Mouse (Mus musculus) stomach, postnatal 0 days (tissue): Measurements from ENCODE around the gene Rmnd5a. TPM values are rescaled to one million over a fixed set of nuclear protein-coding genes. Genes with fewer than 3 reads are reported as not detected.

Source experiments
- ATAC-seq: fragments of 200-750 bp; cut with Nextera tagmentation; 2 replicates; pipeline ENCODE4 v1.8.0; 2017; ENCODE audit not compliant: low FRiP score, low TSS enrichment
- DNase-seq: peaks from one replicate; pipeline ENCODE4 v3.0.0-alpha.2; 2016; ENCODE audit warnings: low spot score
- H3K27ac ChIP-seq: fragments of 300-500 bp; sonication (generic); replicated peaks from 2 replicates; pipeline ENCODE4 v1.5.1; 2014; ENCODE audit warnings: mild to moderate bottlenecking, control low read depth
- H3K27me3 ChIP-seq: fragments of 300-500 bp; sonication (generic); 2 replicates; pipeline ENCODE4 v1.6.1; 2014; ENCODE audit warnings: low read length; ENCODE audit not compliant: control insufficient read depth, insufficient read depth
- H3K36me3 ChIP-seq: fragments of 300-500 bp; sonication (generic); 2 replicates; pipeline ENCODE4 v1.6.1; 2014; ENCODE audit warnings: low read length, mixed read lengths; ENCODE audit not compliant: control insufficient read depth, insufficient read depth
- H3K4me1 ChIP-seq: fragments of 300-500 bp; sonication (generic); replicated peaks from 2 replicates; pipeline ENCODE4 v1.6.1; 2014; ENCODE audit warnings: antibody characterized with exemption; ENCODE audit not compliant: control insufficient read depth, insufficient read depth
- H3K4me2 ChIP-seq: fragments of 300-500 bp; sonication (generic); replicated peaks from 2 replicates; pipeline ENCODE4 v1.6.1; 2014; ENCODE audit warnings: low read depth, mild to moderate bottlenecking, control low read depth, moderate library complexity
- H3K4me3 ChIP-seq: fragments of 300-500 bp; sonication (generic); 2 replicates; pipeline ENCODE4 v1.5.1; 2014; ENCODE audit warnings: low read depth, low read length, control low read depth
- H3K9ac ChIP-seq: fragments of 300-500 bp; sonication (generic); 2 replicates; pipeline ENCODE4 v1.6.1; 2014; ENCODE audit warnings: mild to moderate bottlenecking, low read length, control low read depth, mixed read lengths
- H3K9me3 ChIP-seq: fragments of 300-500 bp; sonication (generic); 2 replicates; pipeline ENCODE4 v1.6.1; 2016; ENCODE audit warnings: low read length; ENCODE audit not compliant: control insufficient read depth
- CTCF ChIP-seq: IDR thresholded peaks from 2 replicates; pipeline ENCODE4 v1.5.1; 2016; ENCODE audit warnings: antibody characterized with exemption, low read depth, mild to moderate bottlenecking, moderate library complexity
- EP300 ChIP-seq: optimal IDR thresholded peaks from 2 replicates; pipeline ENCODE3; 2016; ENCODE audit warnings: antibody characterized with exemption
- WGBS: fragments of 180-500 bp; shearing (Covaris S2); extraction: QIAGEN DNeasy Blood & Tissue Kit; methylation state at CpG from one replicate; pipeline ENCODE4 v1.1.7; 2014; 5-methylcytosine and 5-hydroxymethylcytosine counted together
- polyA plus RNA-seq: library from polyadenylated mRNA; unstranded; fragments of >200 nt; fragmentation: Nextera tagmentation; extraction: Ambion mirVana; gene quantifications from 2 replicates; pipeline ENCODE4 v1.2.1, GENCODE M21; 2015

Gene Rmnd5a
- polyA plus RNA-seq, 1 experiment from 2014 or later: 11.3 TPM

DNA sequence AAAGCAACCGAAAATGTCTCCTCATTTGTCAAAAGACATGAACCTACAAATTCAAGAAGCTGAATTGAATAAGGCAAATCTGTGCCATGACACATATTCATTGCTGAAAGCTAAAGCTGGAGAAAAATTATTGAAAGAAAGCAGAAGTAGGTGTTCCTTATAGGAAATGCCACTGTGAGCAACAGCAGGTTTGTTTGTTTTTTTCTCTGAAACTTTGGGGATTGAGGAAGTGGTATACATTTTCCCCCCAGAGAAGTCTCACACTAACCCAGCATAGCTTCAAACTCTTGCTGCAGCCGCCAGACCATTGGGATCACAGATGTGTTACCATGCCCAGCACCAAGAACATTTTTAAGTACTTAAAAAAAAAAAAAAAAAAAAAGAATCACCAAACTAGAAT, 12.4 kb upstream of the Rmnd5a start:
- no peak overlapping the region for H3K4me2 ChIP-seq
- H3K27me3 ChIP-seq: no peaks in the 10 kb centered on the region
- no peak for ATAC-seq
- WGBS: 67% methylated on average over 2 of the region's 2 CpGs
- TF ChIP-seq CTCF: no peak
- no peak for TF ChIP-seq EP300
- H3K4me3 ChIP-seq: no peak overlapping the region
- no peaks in the 10 kb centered on the region for H3K36me3 ChIP-seq
- no peak overlapping the region for H3K27ac ChIP-seq
- no peak for DNase-seq
- no peaks in the 10 kb centered on the region for H3K9me3 ChIP-seq
- no peaks in the 10 kb centered on the region for H3K4me1 ChIP-seq
- no peak overlapping the region for H3K9ac ChIP-seq

DNA sequence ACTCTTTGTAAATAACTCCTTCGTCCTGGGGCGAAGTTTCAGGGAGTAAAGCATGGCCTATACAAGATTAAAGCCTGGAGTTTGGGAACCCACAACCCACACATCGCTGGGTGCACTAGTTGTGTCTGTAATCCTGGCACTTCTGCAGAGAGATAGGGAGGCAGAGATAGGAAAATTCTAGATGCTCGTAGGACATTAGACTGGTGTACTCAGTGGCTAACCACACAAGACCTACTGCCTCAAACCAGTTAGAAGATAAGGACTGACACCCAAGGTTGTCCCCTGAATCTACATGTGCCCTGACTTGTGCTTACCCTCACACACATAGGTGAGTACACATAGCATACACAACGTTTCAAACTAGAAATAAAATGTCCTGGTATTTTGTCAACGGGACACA, 5.1 kb upstream of the Rmnd5a start:
- Histone ChIP-seq H3K27ac (no peak overlapping the region), H3K36me3 (no peaks in the 10 kb centered on the region), H3K27me3 (no peaks in the 10 kb centered on the region), H3K4me3 (no peak overlapping the region), H3K4me2 (no peak overlapping the region), H3K4me1 (0 out of 2 replicates have a peak, but pooled peaks cover 5% of the 10 kb centered on the region), H3K9me3 (no peaks in the 10 kb centered on the region), H3K9ac (no peak overlapping the region)
- WGBS: 72% methylated on average over 6 of the region's 6 CpGs
- ATAC-seq (no peak), DNase-seq (no peak)
- no peak for TF ChIP-seq EP300
- TF ChIP-seq CTCF: no peak

DNA sequence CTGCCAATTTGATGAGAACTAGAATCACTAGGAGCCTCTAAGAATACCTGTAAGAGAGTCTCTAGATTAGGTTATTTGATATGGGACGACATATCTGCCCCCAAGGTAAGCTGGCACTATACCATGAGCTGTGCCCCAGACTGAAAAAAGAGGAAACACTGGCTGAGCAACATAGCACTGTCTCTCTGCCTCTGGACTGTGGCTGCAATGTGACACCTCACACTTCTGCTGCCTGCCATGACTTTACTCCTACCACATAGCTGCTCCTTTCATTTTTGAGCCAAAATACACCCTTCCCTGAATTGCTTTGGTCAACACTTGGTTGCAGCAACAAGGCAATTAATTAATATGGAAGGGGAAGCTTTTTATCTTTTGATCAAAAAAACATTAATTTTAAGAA, 4.3 kb upstream of the Rmnd5a start:
- TF ChIP-seq EP300: no peak
- no peak for TF ChIP-seq CTCF
- DNase-seq (no peak), ATAC-seq (no peak)
- no peak overlapping the region for H3K9ac ChIP-seq
- 0 out of 2 replicates have a peak, but pooled peaks cover 5% of the 10 kb centered on the region for H3K4me1 ChIP-seq
- H3K36me3 ChIP-seq: no peaks in the 10 kb centered on the region
- H3K27me3 ChIP-seq: no peaks in the 10 kb centered on the region
- no peak overlapping the region for H3K4me2 ChIP-seq
- H3K9me3 ChIP-seq: no peaks in the 10 kb centered on the region
- WGBS: 48% methylated on average over 1 of the region's 1 CpGs
- H3K27ac ChIP-seq: no peak overlapping the region
- no peak overlapping the region for H3K4me3 ChIP-seq

- Histone ChIP-seq H3K9ac (no peak overlapping the region), H3K4me3 (no peak overlapping the region), H3K27me3 (no peaks in the 10 kb centered on the region), H3K4me2 (no peak overlapping the region), H3K27ac (no peak overlapping the region), H3K36me3 (no peaks in the 10 kb centered on the region), H3K4me1 (0 out of 2 replicates have a peak, but pooled peaks cover 7% of the 10 kb centered on the region), H3K9me3 (no peaks in the 10 kb centered on the region)
- WGBS: 64% methylated on average over 3 of the region's 3 CpGs
- DNase-seq: no peak
- ATAC-seq: no peak
- TF ChIP-seq EP300: no peak
- TF ChIP-seq CTCF: no peak
These were observed 1.7 kb upstream of the Rmnd5a start for GRCm38 (mm10) chr6:71442130-71442529.

- DNase-seq (no peak), ATAC-seq (peak; percentile 14)
- Histone ChIP-seq H3K4me3 (peak overlapping the region; percentile 62), H3K4me2 (peak overlapping the region; percentile 88), H3K27ac (peak overlapping the region; percentile 96), H3K27me3 (no peaks in the 10 kb centered on the region), H3K36me3 (no peaks in the 10 kb centered on the region), H3K4me1 (0 out of 2 replicates have a peak, but pooled peaks cover 11% of the 10 kb centered on the region), H3K9me3 (no peaks in the 10 kb centered on the region), H3K9ac (peak overlapping the region; percentile 77)
- 4% methylated on average over 12 of the region's 12 CpGs for WGBS
- TF ChIP-seq CTCF (no peak), EP300 (no peak)
These were observed 779 bp upstream of the Rmnd5a start for GRCm38 (mm10) chr6:71441251-71441580.

- H3K9me3 ChIP-seq: no peaks in the 10 kb centered on the region
- H3K4me2 ChIP-seq: peak overlapping the region; percentile 62
- no peaks in the 10 kb centered on the region for H3K27me3 ChIP-seq
- peak overlapping the region; percentile 99 for H3K27ac ChIP-seq
- H3K36me3 ChIP-seq: no peaks in the 10 kb centered on the region
- 0 out of 2 replicates have a peak, but pooled peaks cover 11% of the 10 kb centered on the region for H3K4me1 ChIP-seq
- peak overlapping the region; percentile 97 for H3K9ac ChIP-seq
- peak overlapping the region; percentile 97 for H3K4me3 ChIP-seq
- DNase-seq (no peak), ATAC-seq (no peak)
- 0% methylated on average over 21 of the region's 47 CpGs for WGBS
- TF ChIP-seq CTCF (no peak), EP300 (no peak)
These were observed 283 bp downstream of the Rmnd5a start for GRCm38 (mm10) chr6:71440217-71440491.
